Mouse (Mus musculus): ENCODE data around the gene Calu. TPM values are rescaled to one million over a fixed set of nuclear protein-coding genes. Genes with fewer than 3 reads are reported as not detected.
"Not testable (repeated sequence)": the region's sequence is repeated elsewhere in the genome, so short reads cannot be mapped to it uniquely, and the experiment has no call there.

The Calu gene
- 100 to 1,000 TPM; 105 to 109 TPM for total RNA-seq (2021)
- long read RNA-seq, transcript Calu-202 (7 exons, 2,670 nt) = minor isoform, 24 of 72 reads
- long read RNA-seq, transcript Calu-201 (7 exons, 3,229 nt) = major isoform, 36 of 72 reads
- long read RNA-seq, partial matches to known transcripts = 3 of 72 reads
- long read RNA-seq, other reads (novel, unspliced or antisense) = 9 of 72 reads

- peak; percentile 99 for DNase-seq (ENCODE audit: low spot score in 2 of 2)
Measured at GRCm38 (mm10) chr6:29347665-29348370, at the start of gene Calu. Gene Calu (plus strand): TSS chr6:29348069.

- DNase-seq (ENCODE audit: low spot score in 2 of 2) = no peak
Measured at GRCm38 (mm10) chr6:29299112-29299511, 48.8 kb upstream of the Calu start.

GRCm38 (mm10) chr6:29303251-29303650 is 44.6 kb upstream of the Calu start:
- DNase-seq (ENCODE audit: low spot score in 2 of 2) = no peak

- no peak for DNase-seq (ENCODE audit: low spot score in 2 of 2)
Measured at GRCm38 (mm10) chr6:29303726-29304125, 44.1 kb upstream of the Calu start.

DNA sequence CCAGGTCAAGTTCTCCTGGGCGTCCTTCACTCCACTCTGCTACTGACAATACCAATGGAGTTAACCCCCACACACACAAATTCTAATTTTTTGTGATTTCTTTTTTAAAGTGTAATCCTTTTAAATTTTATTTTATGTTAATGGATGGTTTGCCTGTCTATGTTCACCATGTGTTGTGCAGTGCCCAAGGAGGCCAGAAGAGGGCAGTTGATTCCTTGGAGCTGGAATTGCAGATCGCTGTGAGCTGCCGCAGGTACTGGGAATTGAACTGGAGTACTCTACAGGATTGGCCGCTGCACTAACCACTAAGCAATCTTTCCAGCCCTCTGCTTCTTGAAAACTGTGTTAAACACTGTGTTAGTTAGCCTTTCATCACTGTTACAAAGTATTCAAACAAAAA is 42.4 kb upstream of the Calu start:
- no peak for DNase-seq (ENCODE audit: low spot score in 2 of 2)

- DNase-seq (ENCODE audit: low spot score in 2 of 2) = no peak
Measured at GRCm38 (mm10) chr6:29308846-29309605, 38.8 kb upstream of the Calu start.

GRCm38 (mm10) chr6:29313690-29314202 is 34.1 kb upstream of the Calu start:
- DNase-seq (ENCODE audit: low spot score in 2 of 2) = no peak

DNA sequence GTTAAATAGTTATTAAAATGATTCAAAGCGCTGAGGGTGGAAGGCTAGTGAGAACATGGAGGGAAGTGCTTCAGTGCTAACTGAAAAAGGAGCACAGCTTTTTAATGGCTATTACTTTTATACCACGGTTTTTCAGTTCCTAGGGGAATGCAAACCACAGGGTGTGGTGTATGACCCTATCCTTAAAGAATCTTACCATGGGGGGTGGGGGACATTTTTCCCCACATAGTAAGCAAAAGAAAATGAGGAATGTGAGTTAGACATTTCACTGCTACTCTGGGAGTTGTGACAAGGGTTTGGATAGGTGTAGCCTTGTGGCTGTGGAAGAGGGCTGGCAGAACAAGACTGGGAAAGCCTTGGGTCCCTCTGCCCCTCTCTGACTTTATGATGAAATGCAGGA is 30.6 kb upstream of the Calu start:
- DNase-seq (ENCODE audit: low spot score in 2 of 2) = no peak

GRCm38 (mm10) chr6:29317941-29318340 is 29.9 kb upstream of the Calu start:
- DNase-seq (ENCODE audit: low spot score in 2 of 2) = no peak

DNA sequence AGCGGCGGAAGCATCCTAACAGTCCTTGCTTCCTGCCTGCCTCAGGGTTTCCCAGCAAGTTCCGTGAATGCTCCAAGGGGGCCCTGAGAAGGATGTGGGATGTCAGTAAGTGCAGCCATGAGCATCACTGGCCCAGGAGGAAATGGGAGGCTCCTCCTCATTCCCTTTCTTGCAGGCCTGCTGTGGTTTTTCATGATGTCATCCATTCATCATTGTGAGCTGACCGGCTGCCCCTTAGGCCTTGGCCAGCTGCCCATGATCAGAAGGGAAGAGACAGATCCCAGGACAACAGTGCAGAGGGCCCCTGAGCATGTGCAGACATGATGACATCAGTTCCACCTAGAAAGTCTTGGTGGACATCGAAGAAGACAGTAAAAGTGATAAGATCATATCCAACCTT is 29.0 kb upstream of the Calu start, which contains the start of gene Fam71f1:
Gene Fam71f1, plus strand, starts transcription at position 262 of the 400 bp plus-strand sequence.
- no peak for DNase-seq (ENCODE audit: low spot score in 2 of 2)

DNA sequence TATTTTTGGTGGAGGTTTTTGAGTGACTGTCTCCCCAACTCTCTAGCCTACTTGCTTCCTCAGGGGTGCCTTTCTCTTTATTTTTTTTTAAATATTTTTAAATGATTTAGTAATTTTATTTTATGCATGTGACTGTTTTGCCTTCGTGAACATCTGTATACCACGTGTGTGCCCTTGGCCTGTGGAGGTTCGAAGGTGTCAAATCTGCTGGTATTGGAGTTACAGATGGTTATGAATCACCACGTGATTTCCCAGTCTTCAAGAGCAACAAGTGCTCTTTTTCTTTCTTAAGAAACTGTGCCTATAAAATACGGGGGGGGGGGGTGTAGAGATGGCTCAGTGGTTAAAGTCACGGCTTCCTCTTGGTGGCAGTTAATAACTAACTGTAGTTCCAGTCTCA is 26.3 kb upstream of the Calu start:
- DNase-seq (ENCODE audit: low spot score in 2 of 2) = no peak

GRCm38 (mm10) chr6:29322147-29322546 is 25.7 kb upstream of the Calu start:
- DNase-seq (ENCODE audit: low spot score in 2 of 2) = no peak

DNA sequence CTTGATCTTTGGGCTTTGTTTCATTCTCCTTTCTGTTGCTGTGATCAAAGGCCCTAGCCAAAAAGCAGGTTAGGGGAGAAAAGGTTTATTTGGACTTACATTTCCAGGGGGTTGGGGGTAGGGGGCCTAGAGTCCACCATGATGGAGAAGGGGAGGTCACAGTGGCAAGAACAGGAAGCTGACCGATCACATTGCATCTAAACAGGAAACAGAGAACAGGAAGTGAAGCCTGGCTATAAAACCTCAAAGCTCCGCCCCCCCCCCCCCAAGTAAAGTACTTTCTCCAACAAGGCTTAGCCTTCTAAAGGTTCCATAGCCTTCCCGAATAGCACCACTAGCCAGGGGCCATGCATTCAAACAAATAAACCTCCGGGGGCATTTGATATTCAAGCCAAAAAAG is 25.1 kb upstream of the Calu start:
- no peak for DNase-seq (ENCODE audit: low spot score in 2 of 2)

DNA sequence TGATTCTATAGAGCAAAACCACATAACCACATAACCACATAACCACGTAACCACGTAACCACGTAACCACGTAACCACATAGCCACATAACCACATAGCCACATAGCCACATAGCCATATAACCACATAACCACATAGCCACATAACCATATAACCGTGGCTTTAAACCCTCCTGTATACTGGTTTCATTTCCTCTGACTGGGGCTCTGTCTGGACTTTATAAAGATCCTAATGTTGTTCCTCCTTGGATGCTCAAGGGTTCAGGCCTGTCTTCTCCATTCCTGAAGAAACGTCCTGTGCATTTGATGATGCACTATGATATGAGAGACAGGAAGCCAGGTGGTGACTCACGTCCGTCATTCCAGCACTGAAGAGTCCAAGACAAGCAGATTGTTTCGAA is 20.9 kb upstream of the Calu start:
- no peak for DNase-seq (ENCODE audit: low spot score in 2 of 2)

DNA sequence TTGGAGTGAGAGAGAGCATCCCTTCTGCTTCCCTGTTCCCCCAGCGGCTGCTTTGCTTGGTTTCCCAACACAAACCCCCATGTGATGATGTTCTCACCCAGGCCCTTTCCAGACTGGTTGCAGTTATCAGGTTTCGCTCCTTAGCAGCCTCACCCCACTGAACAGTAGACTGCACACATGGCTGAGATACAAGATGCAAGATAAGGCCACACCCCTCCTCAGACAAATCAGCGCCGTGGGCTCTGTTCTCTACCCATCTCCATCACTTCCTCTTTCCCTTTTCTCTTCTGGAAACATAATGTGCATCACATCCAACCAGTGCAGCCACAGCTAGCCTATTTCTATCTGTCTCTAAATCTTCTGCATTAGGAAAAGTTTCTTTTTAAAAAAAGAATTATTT is 18.4 kb upstream of the Calu start:
- DNase-seq (ENCODE audit: low spot score in 2 of 2) = no peak

DNA sequence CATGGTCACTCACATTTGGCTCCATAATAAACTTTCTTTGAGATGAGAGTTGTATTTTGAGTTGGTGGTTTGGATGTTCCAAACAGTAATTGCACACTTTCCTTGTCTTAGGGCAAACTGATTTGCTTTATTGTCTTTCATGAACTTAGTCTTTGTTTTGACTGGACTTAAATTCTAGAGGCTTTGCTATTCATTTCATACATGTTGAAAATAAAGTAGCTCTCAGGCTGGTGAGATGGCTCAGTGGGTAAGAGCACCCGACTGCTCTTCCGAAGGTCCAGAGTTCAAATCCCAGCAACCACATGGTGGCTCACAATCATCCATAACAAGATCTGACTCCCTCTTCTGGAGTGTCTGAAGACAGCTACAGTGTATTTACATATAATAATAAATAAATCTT is 1.4 kb upstream of the Calu start:
- not testable (repeated sequence) for DNase-seq (ENCODE audit: low spot score in 2 of 2)

DNA sequence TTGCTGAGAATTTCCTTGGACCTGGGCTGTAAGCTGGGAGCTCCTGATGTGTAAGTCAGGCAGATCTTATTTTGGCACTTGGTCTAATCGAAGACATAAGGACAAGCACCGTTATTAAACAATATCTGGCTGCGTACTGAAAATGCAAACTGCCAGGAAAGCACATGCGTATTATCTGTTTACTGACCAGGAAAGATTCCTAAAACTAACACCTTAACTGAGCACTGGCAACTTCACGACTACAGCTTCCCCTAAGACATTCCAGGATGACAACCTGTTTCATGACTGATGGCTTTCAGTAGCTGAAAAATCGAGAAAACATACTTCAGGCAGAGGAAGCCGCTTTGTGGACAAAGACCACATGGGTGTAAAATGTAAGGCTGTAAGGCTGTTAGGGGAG is 680 bp upstream of the Calu start:
- DNase-seq (ENCODE audit: low spot score in 2 of 2) = peak in 1 of 2 experiments; percentile 6

DNA sequence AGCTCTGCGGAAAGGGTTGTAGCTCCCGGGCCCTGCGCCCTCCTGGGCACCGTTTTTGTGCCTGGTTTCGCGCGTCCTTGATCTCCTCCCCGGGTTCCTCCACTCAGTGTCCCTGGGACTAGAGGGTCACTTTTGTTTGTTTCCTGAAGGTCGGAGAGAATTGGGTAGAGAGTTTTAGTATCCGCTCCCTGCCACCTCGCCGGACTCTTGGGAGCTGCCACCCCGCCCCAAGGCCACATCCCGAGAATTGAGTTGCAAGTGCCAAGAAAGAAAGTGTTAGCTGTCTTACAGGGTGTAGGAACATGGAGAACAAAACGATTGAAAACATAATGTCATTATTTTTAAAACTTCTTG is 479 bp downstream of the Calu start:
- DNase-seq (ENCODE audit: low spot score in 2 of 2) = no peak

GRCm38 (mm10) chr6:29351613-29352012 is 3.7 kb downstream of the Calu start:
- DNase-seq (ENCODE audit: low spot score in 2 of 2) = no peak

DNA sequence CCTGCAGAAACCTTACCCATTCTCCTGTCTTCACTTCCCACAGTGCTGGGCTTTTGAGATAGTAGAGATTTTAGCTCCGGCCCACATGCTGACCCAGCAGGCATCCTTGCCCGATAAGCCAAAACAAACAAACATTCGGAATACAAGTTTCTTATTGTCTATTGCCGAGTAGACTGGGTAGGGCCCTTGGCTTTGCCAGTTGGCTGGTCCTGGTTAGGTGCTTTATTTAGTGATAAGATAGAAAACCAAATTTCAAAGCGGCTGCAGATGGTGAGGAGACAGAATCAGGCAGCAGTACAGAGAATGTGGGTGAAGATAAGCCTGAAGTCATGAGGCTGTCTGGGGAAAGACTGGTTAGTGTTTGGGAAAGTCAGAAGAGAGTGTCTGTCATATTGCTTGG is 4.9 kb downstream of the Calu start:
- DNase-seq (ENCODE audit: low spot score in 2 of 2) = no peak

GRCm38 (mm10) chr6:29359386-29359785 is 11.5 kb downstream of the Calu start:
- no peak for DNase-seq (ENCODE audit: low spot score in 2 of 2)

DNA sequence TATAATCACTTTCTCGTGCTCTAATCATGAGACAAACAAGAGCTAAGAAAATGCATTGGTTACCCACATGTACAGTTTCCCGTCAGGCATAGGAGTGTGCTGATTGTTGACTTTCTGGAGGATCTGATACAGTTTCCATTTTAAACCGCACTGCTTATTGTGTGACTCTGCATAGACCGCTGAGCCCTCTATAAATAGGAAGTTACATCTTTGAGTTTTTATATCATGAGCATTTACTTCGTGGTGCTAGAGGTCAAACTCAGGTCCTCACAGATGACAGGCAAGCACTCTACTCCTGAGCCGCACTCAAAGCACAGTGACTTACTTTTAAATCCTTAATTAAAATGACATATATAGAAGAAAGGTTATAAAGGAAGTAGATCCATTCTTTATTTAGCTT is 12.3 kb downstream of the Calu start:
- DNase-seq (ENCODE audit: low spot score in 2 of 2) = no peak

Measured in layer of hippocampus, postnatal 10 days (tissue).